Mouse (Mus musculus): Measurements from ENCODE around the gene Rbp3. TPM values are rescaled to one million over a fixed set of nuclear protein-coding genes. Genes with fewer than 3 reads are reported as not detected.

The Rbp3 gene
- not detected for polyA plus RNA-seq (2017; shearing (Covaris generic))

DNA sequence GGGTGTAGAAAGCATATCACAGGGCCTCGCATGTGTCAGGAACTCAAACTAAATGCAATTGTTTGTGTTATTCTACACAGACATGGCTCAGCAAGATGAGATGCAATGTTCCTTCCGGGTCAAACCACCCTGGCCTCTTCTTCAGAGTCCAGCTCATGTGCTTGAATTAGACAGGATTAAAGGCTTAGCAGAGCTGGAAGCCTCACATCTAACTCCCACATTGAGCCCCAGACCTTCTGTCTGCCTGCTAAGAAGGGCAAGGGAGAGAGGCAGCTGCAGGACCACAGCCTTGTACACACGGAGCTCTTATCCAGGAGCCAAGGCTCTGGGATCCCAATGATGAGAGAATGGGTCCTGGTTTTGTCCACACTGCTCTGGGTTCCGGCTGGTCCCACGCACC is at the start of gene Rbp3:
Gene Rbp3 (plus strand): TSS at position 243 of the 400 bp plus-strand sequence.

DNA sequence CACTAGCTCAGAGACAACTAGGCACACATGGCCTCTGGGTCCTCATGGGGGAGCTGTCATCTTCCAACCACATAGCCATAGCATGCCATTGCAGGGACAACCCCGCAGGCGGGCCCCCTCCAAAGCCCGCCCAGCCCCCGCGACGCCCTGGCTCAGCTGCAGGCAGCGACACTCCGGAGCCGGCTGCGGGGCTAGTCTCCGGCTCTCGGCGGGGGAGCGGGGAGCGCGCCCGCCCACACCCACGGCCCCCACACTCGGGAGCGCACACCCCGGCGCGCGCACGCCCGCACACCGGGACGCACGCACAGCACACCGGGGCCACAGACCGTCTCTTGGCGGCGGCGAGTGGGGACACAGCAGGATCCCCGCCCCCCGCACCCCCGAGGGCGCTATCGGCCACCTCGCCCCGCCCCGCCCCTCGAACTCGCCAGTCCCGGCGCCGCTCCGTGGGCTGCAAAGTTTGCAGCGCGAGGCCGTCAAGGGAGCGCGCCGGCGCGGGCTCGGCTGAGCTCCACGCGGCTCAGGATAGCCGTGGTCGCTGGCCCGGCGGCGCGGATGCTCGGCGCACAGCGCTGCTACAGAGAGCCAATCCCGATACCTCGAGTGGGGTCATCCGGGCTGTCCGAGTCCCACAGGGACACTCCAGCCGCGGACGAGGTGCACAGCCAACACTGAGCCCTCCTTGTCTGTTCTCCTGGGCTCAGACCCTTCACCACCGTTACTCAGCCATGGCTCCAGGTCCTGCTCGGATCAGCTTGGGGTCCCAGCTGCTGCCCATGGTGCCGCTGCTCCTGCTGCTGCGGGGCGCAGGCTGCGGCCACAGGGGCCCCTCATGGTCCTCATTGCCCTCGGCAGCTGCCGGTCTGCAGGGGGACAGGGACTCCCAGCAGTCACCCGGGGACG is 30.4 kb upstream of the Rbp3 start, which contains the start of gene Gdf10:
Gene Gdf10 (plus strand): TSS at position 420 of the 903 bp plus-strand sequence.

DNA sequence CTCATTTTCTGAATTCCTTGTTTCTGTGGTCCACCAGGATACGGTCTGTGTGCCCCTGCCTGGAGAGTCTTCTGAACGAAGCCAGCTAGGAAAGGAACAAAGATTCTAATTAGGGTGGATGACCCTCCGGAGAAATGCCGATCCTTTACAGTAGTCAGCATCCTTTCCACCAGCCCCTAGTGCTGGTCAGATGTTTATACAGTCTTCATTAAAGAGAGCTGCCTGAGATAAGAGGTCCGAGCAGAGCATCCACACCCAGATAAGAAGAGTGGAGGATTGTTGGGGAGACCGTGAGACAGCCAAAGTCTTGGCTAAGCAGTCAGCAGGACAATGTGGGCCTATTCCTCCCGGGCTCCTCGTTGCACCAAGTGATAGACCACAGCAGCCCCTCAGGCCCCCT is 13.1 kb upstream of the Rbp3 start, which contains the start of gene Gdf2:
Gene Gdf2 (plus strand): TSS at position 301 of the 400 bp plus-strand sequence.

DNA sequence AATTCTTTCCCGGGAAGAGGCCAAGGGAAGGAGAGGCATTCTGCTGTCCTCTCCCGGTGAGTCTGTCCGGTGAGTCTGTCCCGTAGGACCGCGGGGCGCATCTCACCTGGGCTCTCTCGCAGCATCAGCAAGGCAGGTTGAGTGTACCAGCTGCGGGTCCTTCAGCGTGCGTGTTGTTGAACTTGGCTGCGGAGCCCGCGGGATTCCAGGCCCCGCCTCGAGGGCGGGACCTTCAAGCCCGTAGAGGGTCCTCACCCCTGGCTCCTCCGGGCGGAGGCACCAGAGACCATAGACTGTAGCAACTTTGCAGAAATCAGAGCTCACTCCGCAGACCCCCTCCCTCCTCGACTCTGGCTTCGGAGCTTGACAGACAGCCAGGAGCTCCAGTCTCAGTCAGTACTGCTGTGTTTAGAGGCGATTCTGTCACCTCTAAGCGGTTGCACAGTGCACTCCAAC is 24.8 kb downstream of the Rbp3 start, which contains the start of gene Zfp488:
Gene Zfp488 (minus strand): TSS at position 161 of the 456 bp plus-strand sequence.

Other genes with a start within 250 kb of the Rbp3 start
- not detected for gene Gdf10, start 30.4 kb upstream of the Rbp3 start, polyA plus RNA-seq (2017; shearing (Covaris generic))
- not detected for gene Gdf2, start 13.0 kb upstream of the Rbp3 start, polyA plus RNA-seq (2017; shearing (Covaris generic))
- gene Zfp488, start 24.8 kb downstream of the Rbp3 start, polyA plus RNA-seq (2017; shearing (Covaris generic)) = 0.07 TPM
- gene Gm30083, start 61.2 kb downstream of the Rbp3 start, polyA plus RNA-seq (2017; shearing (Covaris generic)) = not detected
- not detected for gene Gm5460, start 62.8 kb downstream of the Rbp3 start, polyA plus RNA-seq (2017; shearing (Covaris generic))
- gene Antxrl, start 98.7 kb downstream of the Rbp3 start, polyA plus RNA-seq (2017; shearing (Covaris generic)) = not detected
- not detected for gene Anxa8, start 132.0 kb downstream of the Rbp3 start, polyA plus RNA-seq (2017; shearing (Covaris generic))
- not detected for gene A630023A22Rik, start 148.8 kb downstream of the Rbp3 start, polyA plus RNA-seq (2017; shearing (Covaris generic))
- not detected for gene Npy4r, start 198.5 kb downstream of the Rbp3 start, polyA plus RNA-seq (2017; shearing (Covaris generic))
- not detected for gene Gprin2, start 247.7 kb downstream of the Rbp3 start, polyA plus RNA-seq (2017; shearing (Covaris generic))